Mouse (Mus musculus) cerebellum, adult 11 months (tissue): ENCODE measurements around the gene Mylk3.
A peak's percentile ranks its signal among the peaks of the same experiment; 100 is the strongest.

ENCODE experiments used
- DNase-seq: peaks from one replicate; pipeline ENCODE4 v3.0.0; 2022

Mylk3 gene

DNA sequence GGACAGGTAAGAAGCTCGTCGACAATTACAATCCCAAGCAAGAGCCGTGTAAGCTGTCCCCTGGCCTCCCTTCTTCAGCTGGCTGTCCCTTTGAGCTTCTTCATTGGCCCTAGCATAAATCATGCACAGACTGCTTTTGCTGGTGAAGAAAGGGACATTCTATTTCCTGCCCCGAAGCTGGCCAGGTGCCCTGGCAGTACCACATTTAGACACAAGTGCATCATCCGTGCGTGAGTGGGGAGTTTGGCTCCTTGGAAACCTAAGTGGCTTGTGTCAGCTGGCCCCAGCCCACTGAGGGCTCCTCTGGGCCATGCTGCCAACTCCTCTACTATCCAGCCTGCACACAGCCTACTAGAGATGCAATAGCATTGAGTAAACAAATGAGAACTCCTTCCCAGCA is at the start of gene Mylk3:
Gene Mylk3, minus strand, starts transcription at position 141 of the 400 bp plus-strand sequence.
- DNase-seq = no peak

DNA sequence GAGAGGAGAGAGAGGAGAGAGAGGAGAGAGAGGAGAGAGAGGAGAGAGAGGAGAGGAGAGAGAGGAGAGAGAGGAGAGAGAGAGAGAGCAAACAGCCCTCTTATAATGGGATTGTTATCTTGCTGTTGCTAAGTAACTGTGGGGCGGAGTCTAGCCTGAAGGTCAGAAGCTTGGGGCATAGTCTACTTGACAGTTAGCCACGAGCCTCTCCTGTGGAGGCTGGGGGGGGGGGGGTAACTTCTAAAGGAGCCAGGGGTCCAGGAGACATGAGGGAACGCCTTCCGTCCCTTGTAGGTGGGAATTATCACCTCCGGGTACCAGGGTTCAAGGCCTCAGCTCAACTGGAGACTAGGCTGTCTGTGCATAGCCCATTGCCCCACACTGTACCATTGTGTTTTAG is 49.6 kb upstream of the Mylk3 start:
- no peak for DNase-seq

DNA sequence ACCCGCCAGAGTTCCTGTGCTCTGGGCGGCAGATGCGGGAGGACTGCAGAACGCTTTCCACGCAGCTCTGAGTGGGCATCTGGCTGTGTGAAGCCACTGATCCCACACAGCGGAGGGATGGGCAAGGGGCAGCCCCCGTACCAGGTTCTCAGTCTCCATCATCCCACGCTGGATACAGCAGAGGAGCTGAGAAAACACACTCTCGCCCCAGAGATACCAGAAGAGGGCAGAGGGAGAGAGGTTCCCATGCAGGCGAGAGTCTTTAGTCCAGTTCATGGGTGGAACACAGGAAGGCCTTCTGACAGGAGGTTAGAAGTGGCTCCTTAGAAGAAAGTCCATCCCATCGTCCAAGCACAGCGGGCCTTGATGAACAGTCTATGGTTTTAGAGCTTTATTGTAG is 48.7 kb upstream of the Mylk3 start:
- no peak for DNase-seq

DNA sequence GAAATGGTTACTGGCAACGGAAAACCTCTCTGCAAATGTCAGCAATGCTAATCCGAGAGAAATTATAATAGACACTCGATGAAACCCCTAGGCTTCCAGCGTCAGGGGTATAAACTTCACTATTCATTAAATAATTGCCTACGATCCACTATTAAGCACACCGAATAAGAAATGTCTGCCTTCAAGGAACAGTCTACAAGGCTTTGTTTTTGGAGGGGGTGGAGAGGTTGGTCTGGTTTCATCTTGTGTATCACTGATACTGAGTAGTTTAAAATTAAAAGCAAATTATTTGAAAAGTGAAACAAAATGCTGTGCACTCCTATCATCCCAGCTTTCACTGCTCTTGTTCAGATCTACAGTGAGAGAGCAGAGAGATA is 46.9 kb upstream of the Mylk3 start:
- DNase-seq = no peak

DNA sequence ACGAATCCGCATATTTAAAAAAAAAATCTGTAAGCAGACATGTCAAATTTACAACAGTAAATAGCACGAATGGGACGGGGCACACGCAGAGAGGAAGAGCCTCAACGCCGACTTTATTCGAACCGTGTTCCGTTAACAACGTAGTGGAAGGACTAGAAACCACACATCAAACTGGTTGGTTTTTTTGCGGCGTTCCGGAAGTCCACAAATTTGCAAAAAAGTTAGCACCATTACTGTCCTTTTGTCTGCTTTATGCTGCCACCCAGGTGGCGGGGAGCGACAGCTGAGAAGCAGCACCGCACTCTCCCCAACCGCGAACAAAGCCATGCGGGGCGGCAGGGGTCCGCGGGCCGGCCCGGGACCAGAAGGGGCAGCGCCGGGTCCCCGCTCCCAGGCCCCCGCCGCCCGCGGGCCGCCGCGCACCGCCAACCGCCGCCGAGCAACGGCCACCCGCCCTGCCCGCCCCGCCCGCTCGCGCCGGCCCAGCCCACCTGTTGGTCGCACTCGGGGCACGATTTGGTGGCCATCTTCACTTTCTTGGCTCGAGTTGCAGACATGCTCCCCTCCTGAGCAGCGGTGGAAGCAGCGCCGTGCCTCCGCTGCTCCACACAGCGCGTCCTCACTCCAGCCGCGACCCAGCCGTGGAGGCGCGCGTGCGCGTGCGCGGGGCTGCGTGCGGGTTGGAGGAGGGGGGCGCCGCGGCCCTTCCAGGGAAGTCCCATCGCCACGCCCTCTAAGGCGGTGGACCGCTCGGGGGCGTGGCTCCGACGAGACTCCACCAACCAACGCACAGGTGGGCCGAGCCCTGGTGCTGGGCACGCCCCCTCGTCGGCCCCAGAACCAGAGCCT is 46.2 kb upstream of the Mylk3 start, which contains the start of gene 4921524J17Rik:
Gene 4921524J17Rik, minus strand, starts transcription at position 666 of the 849 bp plus-strand sequence.
- peak; percentile 95 for DNase-seq

DNA sequence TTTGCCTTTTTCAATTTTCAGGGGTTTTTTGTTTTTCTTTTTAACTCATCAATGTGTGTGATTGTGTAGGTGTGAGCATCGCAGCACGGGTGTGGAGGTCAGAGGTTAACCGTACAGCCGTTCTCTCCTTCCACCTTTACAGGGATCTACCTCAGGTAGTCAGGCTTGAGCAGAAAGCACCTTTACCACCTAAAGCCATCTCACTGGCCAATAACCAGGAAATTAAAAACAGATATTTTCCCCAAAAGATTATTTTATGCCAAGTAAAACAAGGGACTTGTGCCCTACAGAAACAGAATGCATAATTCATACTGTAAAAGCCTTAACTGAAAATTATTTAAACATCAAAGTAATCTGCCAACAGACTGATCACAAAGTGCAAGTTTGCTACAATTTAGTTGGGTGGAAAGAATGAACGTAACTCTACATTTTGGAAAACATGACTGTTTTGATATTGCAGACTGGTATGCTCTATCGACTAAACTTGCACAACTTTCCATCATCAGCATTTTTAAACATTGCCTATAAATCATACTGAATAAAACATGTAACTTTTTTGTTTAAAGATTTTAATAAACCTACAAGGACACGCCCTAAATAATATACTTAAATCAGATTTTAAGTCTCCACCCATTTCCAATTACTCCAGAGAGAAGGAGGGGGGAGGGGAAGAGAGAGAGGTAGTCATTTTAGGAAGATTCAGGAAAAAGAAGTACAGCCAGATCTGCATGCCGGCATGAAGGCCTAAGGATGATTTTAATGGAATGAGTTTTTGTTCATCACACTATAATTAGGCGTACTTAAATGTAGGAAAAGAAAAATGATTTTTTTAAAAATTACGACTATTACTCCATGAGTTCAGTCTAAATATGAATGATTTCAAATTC is 45.4 kb upstream of the Mylk3 start:
- no peak for DNase-seq

DNA sequence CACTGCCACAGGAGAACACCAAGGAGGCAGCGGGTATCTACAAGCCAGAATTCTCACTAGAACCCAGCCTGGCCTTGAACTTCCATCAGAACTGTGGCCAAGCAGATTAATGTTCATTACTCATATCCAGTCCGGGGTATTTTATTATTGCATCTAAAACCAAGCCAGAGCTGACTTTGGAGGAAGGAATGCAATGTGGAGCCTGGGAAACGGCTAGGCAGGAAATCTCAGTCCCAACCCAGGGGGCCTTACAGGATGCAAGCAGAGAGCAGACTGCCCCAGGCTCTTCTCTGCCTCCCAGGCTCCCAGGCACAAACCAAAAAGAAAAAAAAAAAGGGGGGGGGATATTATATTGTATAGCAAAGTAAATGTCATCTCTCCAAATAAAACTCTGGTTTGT is 44.7 kb upstream of the Mylk3 start:
- DNase-seq = no peak

DNA sequence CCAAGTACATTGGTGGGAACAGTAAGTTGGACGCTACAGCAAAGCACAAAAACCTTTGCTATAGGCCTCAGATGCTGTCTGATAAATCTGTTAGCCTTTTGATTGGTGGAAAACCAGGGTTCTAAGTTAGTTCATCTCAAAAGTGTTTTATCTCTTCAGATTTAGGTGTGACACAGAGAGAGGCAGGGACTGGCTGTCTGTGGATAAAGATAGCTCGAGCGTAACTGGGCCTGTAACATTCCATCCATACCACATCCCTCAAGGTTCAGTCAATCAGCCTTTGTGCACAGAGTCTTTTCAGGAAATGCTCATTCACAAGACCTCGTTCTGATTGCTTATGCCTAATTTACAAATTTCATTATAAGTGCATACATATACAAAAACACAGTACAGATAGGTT is 43.1 kb upstream of the Mylk3 start:
- no peak for DNase-seq

DNA sequence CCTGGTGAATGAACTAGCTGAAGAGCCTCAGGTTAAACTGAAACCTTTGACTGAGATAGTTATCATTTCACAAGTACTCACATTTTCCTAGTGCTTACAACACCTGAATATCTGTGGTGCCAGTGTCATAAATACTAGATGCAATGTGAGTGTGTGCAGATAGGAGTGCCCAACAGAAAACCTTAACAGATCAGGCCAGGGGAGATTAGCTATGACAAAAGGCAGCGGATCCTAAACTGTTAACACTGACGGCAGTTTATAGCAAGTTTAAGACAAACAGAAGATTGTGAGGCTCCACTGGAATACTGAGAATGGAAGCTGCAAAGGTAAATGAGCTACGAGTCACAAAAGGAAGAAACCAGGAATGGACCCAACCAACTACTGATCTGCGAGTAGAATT is 40.9 kb upstream of the Mylk3 start:
- DNase-seq = no peak

DNA sequence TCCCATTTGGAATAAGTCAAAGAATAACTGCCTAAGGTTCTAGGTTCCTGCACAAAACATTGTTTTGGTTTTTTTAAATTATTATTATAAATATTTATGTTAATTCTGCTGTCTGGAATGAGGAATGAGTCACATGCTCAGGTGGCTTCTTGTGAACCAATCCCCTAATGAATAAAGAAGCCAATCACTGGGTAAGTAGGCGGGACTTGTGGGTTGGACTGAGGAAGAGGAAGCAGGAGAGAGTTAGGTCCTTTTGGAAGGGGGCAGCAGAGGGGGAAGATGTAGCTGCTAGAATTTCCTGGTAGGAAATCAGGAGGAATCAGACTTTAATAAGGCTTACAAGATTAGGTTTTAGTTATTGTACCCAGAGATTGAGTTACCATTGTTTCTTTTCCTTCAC is 35.2 kb upstream of the Mylk3 start:
- DNase-seq = no peak

DNA sequence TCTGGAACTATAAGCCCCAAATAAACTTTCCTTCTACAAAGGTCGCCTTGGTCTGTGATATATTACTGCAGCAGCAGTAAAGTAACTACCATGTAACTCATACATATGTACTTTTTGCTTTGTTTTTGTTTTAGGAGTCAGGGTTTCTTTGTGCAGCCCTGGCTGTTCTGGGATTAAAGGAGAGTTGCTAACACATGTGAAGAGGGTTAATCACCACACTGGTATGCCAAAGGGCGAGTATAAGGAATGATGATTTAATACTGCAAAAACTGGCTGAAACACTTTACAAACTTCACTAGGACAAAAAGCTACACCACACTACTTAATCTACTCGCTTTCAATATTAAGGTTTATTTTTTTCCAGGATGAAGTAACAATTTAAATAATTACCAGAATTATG is 22.4 kb upstream of the Mylk3 start:
- no peak for DNase-seq

DNA sequence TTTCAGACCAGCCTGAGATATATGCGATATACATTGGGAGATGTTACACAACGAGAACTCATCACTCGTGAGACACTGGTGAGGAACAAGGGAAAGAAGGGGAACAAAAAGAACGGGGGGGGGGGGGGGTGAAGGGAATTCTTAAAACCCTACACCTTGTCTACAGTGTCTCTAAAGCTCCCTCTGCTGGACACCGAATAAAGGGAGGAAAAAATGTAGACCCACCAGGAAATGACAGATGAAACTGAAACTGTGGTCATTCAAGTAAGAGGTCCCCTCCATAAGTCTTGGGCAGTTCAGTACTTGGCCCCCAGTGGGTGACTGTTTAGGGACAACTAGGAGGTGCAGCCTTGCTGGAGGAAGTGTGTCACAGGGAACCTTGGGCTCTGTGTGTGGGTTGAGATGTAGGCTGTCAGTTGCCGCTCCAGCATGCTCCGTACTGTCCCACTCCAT is 21.9 kb upstream of the Mylk3 start:
- no peak for DNase-seq

DNA sequence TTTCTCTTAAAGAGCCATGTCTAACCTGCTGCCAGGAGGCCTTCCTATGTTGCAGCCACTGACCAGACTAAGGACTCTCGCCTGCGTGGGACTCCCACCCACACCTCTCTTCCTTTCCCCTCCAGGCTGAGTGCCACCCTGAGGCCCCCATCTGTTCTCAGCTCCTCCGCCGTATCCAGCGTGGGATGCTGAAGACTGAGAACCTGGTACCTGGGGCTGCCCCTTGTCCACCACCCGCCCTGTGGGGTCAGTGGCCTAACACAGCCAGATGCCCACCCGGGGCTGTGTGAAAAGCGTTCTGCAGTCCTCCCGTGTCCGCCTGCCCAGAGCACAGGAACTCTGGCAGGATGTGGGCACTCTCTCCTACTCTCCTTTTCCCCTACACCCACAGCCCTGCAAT is 19.8 kb upstream of the Mylk3 start:
- no peak for DNase-seq

DNA sequence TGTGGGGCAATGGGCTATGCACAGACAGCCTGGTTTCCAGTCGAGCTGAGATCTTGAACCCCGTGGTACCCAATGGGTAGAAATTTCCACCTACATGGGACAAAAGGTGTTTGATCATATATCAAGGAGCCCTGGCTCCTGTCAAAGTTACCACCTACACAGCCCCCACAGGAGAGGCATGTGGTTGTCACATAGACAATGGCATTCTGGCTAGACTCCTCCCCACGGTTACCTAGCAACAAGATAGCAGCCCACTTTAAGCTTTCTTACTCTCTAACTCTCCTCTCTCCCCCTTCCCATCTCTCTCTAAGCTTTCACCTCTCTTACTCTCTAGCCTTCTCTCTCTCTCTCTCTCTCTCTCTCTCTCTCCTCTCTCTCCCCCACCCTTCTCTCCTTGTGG is 19.3 kb upstream of the Mylk3 start:
- no peak for DNase-seq

DNA sequence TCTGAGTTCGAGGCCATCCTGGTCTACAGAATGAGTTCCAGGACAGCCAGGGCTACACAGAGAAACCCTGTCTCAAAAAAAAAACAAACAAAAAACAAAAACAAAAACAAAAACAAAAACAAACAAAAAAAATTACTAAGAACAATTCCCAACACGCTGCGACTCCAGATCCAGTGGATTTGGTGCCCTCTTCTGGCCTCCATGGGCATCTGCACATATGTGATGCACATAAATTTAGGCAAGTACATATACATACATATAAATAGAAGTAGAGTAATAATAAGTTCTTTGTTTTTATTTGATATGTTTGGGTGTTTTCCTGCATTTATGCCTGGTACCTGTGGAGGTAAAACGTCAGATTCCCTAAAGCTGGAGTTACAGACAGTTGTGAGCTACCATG is 12.4 kb upstream of the Mylk3 start:
- no peak for DNase-seq

DNA sequence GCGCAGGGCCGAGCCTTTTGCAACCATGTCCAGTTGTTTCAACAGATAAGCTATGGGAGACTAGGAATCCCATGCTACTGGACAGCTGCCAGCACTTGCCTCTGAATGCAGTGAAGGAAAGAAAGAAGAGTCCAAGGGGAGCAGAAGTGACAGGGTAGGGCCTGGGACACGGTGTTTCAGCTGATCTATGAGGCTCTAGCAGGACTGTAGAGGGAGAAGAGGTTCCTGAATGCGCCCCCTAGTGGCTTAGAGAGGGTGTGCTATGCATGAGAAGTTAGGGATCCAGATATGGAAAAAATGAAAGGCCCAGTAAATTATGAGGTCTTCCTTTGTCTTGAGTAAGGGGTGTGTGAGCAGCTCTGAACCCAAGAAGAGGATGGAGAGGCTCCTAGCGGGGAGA is 11.4 kb upstream of the Mylk3 start:
- DNase-seq = no peak

DNA sequence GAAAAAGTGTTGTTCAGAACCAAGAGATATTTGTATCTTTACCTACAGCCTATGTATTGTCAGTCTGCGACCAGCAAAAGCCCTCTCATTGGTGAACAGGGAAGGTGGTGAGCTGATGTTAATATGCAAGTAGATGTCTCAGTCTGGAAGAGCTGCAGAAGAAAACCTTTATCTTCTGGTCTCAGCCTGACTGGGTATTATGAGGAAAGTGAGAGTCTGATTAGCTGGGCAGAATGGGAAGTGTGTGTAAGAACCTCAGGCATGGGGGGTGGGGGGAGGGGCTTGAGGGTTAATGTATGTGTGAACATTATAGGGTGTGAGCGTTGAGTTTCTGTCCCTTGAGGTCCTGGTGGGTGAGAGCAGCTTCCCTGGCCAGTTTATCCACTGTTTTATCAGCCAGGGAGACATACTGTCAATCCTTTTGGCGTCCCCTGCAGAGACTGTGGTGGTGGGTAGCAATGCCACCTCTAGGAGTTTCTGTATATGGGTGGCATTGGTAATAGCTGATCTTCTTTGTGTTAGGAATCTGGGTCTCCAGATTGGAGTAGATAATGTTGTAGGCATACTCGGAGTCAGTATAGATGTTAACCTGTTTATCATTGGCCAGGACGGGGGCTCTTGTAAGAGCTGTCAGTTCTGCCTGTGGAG is 10.4 kb upstream of the Mylk3 start:
- no peak for DNase-seq

DNA sequence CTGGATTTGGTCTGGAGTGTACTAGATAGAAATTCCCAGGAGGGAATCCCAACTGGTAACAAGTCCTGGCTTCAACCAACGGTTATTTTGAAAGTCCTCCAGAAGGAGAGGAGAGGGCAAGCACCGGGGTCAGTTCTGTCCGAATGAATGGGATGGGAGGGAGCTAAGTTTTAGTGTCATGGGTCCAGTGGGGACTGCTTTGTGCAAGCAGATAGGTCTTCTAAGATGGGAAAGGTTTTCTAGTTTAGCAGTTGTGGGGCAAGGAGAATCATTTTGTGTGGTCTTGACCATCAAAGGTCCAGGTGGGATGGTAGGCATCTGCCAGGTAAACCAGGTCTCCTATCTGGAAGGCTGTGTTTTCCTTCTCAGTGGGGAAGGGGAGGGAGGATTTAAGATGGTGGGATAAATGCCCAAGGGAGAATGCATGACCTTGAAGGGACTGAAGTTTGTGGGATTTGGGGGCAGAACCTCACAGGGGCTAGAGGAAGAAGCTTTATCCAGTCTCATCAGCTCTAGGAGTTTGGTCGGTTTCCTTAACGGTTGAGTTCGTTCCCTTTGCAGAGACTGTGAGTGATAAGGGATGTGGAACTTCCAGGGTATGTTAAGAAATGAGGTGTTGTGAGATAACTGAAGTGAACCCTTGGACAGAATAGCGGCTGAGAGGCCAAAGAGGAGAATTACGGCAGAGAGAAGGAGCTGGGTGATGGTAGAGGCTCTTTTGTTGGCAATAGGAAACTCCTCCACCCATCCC is 9.7 kb upstream of the Mylk3 start:
- DNase-seq = no peak

DNA sequence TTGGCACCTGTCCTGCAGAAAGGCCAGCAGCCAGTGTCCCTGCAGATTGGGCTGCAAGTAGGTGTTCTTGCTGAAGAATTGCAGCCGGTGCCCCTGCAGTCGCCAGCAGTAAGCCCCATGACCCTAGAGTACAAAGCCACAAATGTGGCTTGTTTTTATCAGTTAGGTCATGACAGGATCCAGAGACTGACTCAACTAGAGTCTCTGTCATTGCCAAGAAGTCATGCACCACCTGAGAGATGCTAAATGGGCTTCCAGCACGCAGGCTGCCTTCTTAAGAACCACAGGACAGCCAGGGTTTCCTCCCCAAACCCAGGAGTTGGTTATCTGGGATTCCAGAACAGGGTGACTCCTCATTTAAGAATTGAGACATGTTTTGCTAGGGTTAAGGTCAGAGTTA is 8.9 kb upstream of the Mylk3 start:
- no peak for DNase-seq

DNA sequence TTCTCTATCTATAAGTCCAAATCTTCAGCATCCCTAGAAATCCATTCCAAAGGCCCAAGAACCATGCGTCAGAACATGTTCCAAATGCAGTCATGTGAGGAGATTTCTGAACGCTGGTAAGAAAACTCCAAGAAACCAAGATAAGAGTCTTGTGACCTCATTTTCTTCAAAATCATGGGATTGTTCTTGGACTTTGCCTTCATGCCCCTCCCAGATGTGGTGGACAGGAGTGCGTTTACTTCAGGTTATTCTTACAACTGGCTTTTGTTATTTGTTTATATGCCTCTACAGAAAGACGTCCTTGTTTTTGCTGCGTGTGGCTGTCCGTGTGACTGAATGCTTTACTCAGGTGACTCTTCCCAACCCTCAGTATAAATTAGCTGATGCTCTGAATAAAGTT is 7.1 kb upstream of the Mylk3 start:
- no peak for DNase-seq

DNA sequence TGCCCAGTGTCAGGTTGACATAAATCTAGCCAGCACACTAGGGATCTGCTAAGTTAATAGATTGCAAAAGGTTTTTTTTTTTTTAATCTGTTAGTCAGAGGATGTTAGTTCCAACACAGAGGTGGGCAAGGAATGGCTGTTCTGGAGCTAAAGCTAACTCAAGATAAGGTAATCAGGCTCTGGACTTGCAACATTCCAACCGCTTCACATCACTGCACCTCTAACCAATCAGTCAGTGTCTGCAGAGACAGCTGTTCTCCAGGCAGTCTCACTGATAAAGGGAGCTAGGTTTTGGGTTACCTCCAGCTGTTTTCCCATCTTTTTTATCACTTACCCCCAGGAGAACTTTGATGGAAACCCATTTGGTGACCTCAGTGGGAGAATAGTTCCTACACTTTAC is 5.3 kb upstream of the Mylk3 start:
- no peak for DNase-seq

DNA sequence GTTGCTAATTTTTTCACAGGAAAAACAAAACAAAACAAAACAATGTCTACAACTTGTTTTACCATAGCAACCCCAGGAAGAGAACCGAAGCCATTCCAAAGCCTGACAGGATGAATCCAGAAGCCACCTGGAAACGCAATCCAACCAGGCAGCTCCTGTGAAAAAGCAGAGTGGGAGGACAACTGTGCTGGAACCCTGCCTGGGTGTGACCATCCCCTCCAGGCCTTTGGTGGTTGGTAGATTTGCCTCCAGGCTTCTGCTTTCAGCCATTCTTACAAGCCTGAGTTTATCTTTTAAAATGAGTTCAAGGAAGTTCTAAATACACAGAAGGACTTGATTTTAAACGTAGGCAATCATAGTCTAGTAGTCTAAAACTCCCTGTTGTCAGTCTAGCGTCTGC is 4.2 kb downstream of the Mylk3 start:
- no peak for DNase-seq

DNA sequence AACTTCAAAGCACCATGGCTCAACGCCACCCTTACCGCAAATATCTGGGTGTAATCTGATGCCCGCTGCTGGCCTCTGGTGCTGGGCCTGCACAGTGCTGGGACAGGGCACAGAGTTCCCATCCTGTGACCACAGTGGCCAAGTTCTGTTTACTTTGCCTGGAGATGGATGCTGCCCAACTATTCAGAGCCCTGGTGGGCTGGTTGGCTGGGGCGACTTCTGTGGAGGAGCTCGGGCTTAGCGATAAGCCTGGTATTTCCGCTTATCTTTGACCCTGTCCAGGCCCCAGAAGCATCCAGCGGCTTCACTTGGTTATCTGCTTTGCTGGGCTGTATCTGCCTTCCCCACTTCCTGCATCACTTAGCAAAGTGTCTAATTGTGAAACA is 5.3 kb downstream of the Mylk3 start:
- no peak for DNase-seq
